Mouse (Mus musculus): ENCODE measurements around the gene Tpst1.
A peak's percentile ranks its signal among the peaks of the same experiment; 100 is the strongest.

Tpst1 gene

DNA sequence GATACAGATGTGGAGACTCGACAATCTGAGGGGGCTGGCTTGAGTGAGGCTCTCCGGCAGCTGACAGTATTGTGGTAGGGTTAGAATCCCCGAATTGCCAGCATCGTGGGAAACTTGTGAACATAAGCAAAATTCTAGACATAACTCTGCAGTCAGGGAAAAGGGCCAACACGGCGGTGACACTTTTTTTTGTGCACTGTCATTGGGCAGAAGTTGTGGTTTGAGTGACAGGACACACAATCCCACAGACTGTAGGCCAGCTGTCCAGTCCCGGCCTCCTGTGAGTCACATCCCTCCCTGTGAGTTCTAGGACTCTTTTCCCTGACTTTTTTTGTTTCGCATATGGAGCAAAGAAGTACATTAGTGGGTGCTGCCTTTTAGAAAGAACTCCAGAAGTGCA lies 72.8 kb downstream of the Tpst1 start:
- DNase-seq, result no peak

DNA sequence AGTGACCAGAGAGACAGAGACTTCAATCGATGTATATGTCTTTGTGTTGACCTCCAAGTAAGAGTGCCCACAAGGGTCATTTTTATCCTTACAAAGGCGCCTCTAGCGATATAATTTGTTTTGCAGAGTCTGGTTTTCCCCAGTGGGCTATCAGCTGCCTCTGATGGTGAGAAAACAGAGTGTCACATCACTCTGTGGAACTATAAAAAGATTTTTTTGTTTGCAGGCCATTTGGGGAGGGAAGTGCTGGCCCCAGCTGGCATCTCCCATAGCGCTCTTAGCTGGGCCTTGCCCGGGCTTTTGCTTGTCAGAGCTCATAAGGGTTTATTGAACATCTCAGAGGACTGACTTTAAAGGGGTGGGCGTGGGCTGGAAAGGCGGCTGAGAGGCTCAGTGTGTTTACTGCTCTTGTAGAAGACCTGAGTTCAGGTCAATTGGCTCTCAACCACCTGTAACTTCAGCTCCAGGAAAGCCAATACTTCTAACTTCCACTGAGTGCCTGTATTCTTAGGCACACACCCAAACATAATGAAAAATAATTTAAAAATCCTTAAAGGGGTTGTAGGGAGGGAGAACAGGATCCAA lies 76.7 kb downstream of the Tpst1 start:
- no peak for DNase-seq

DNA sequence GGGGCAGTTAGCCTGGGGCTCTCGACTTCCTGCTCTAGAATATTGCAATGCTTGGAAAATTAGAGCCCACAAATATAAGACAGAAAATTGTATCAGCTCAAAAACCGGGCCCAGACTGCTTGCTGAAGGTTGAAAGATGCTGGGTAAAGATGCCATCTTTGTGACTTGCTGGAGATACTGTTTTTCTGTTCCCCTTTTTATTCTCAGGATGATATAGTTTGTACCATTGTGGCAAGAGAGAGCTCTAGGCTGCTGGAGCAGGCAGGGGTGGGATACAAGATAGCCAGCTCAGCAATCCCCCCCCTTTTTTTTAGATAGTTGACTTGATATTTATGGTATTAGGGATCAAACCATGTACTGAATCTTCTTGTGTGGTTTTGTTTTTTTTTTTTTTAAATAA lies 81.2 kb downstream of the Tpst1 start:
- no peak for DNase-seq

DNA sequence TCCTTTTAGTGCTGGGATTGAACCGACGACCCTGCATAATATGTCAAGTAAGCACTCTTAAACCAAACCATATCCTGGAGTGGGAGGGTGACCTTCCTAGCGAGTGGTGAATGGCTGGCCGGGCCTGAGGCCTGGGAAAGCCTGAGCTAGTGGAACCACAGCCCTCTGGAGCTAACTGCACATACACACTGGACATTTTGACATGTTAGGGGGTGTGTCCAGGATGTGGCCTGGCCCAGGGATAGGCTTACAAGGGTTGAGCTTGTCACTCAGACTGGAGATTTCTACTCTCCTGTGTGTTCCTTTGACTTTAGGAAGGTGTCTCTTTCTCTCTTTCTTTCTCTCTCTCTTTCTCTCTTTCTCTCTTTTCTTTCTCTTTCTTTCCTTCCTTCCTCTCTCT lies 85.4 kb downstream of the Tpst1 start:
- no peak for DNase-seq

DNA sequence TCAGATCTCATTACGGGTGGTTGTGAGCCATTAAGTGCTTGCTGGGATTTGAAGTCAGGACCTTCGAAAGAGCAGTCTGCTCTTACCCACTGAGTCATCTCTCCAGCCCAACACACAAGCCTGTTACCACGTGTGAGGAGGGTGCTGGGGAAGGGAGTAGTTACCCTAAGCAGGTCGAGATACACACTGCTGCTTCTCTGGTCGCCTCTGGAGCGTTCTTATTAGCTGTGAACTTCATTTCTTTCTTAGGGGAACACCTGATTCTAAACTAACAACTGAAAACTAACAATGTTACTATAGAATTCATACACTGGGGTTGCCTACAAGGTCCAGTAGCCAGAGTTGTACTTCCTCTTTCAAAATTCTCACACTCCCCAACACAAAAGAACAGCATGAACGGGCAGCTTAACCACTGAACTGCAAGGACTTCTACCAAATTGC lies 86.7 kb downstream of the Tpst1 start:
- no peak for DNase-seq

DNA sequence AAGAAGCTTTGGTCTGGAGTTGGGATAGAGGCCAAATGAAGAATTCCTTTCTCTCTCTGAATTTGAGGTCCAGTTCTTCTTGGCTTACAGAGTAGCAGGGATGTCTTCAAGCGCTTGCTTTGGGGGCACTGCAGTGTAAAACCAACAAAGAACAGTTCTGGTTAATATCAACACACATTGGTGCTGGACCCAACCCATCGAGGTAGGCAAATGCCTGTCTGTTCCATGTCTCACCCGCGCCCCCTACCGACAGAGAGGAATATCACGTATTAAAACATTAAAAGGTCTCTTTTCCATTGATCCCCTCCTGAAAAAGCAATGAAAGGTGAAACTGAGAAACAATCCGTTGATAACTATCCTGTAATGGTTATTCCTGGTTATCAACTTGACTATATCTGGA lies 90.5 kb downstream of the Tpst1 start:
- peak; percentile 54 for DNase-seq

DNA sequence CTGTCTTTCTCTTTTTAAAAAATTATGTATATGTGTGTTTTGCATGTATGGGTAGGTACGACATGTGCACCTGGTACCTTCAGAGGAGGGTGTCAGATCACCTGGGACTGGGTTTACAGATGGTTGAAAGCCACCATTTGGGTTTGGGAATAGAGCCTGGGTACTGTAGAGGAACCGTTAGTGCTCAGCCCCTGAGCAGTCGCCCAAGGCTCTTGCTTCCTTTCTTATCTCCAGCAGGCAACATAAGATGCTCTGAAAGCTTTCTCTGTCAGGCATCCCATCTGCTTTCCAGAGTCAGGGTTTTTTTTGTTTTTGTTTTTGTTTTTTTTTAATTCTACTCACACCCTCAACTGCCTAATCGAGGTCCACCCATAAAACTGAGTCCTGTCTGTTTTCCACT lies 92.1 kb downstream of the Tpst1 start:
- no peak for DNase-seq

DNA sequence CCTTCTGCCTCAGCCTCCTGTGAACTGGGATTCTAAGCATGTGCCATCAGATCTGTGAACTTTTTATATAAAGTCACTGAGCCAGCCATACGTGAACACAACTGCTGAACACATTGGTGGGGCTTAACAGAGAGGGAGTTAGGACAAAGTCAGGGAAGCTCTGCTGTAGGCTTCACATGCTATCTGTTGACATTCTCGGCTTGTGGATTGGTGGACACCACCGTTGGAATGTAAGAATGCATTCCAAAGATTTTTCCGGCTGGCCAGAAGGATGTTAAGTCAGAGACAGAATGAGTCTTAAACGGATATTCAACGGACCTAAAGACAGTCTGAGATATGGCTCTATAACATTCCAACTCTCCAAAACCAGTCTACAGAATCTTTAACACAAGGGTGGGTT lies 96.0 kb downstream of the Tpst1 start:
- no peak for DNase-seq

DNA sequence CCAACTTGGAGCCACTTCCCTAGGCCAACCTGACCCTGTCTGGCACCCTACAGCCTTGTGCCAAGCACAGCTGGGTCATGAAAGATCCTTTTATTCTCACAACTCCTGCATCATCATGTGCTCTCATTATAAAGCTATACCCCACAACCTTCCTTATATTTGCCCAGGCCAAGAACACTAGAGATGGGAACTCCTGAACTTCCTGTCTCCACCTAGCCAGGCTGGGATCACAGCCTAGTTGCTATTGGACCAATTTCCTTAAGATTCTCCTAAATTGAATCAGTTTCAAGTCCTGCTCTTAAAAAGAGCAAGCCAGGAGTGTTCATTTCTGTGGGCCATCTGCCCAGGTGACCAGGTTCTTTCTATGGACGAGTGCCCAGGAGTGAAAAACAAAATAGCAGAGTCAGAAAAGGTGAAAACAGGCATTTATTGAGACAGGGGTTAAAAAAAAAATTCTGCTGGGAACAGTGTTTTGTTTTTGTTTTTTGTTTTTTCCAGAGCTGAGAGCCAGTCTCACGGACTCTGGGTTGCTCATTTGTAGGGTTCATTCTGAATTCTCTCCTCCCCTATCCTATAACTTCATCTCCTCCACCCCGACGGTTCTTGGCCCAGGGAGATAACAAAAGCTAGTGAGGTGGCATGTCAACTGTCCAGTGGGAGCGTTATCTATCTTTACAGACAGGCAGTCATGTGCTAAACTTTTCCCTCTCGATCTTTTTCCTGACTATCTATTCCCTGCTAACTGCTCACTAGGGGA lies 97.7 kb downstream of the Tpst1 start:
- DNase-seq, result no peak

DNA sequence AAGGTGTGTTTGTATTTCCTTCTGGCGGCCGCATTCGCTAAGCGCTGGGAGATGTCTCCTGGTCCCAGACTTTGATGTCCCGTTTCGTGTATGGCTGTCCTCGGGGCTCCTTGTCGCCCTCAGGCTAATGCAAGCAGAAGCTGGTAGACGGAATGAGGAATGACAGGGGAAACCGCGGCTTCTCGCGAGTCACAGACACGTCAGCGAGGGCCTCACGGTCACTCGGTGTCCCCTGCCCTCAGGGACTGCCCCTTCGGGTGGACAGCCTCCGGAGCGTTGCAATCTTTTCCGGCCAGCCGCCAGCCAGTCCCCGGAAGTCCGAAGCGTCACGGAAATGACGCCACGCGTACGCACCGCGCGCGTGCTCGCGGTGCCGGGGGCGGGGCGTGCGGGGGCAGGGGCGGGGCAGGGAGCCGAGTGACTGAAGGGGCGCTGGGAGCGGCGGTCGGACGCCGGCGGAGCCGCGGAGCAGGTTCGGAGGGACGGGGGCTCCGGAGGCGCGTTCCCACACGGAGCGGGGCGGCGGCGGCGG lies 98.4 kb downstream of the Tpst1 start, which contains the start of gene Rabgef1:
Gene Rabgef1 (plus strand): TSS at position 376 of the 532 bp plus-strand sequence.
- DNase-seq, result peak; percentile 94

DNA sequence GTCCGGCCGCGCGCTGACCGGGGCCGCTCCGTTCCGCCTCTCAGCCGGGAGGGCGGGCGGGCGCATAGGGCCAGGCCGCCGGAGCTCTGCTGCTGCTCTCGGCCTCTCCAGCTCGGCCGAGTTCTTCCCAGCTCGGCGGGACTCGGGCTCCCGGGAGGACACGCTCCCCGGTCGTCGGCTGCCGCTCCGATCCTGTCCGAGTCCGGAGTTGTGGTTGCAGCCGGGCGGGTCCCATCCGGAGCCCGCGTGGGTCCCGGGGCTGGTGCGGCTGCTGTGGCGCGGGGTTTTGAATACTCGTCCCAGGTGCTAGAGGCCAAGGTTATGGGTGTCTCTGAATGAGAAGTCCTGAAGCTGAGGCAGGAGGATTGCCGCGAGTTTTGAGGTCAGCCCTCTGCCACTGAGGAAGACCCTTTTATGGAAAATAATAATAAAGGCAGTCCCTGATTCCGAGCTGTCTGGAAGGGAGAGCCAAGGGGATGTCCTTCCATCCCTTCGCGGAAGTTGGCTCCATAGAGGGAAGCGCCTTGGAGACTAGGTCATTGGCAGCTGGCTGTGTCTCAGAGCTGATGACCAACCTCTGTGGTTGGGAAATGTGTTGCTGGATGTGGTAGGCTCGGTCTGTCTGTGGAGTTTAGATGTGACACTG lies 99.0 kb downstream of the Tpst1 start:
- DNase-seq, result no peak

DNA sequence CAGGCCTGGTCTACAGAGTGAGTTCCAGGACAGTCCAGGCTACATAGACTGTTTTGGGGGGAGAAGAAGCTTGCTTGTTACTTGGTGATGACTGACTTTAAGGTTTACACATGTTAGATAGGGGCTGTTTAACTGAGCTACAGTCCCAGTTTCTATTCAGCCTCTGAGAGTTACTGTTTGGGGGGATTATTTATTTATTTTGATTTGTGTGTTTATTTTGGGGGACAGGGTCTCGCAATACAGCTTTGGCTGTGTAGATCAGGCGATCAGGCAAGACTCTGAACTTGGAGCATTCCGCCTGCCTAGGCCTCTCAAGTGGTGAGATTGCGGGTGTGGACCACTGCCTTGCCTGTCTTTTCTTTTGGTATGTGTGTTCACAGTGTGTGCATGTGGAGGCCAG lies 99.9 kb downstream of the Tpst1 start:
- DNase-seq, result no peak

DNA sequence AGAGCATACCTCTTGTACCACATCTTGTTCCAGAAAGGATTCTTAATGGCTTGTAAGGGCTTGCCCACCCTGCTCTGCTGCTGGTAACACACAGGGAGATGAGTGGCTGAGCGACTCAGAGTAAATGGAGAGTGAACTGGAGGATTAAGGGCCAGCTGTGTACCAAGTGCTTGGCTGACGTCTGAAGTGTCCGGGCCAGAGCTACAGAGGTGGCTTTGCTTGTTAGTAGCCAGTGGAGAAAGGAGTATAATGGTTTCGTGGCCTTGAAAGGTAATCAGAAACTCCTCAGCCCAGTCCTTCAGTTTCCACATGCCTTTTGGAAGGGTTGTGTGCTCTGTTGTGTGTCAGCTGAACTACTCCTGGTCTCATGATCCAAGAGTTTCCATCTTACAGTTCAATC lies 104.7 kb downstream of the Tpst1 start:
- DNase-seq, result no peak

DNA sequence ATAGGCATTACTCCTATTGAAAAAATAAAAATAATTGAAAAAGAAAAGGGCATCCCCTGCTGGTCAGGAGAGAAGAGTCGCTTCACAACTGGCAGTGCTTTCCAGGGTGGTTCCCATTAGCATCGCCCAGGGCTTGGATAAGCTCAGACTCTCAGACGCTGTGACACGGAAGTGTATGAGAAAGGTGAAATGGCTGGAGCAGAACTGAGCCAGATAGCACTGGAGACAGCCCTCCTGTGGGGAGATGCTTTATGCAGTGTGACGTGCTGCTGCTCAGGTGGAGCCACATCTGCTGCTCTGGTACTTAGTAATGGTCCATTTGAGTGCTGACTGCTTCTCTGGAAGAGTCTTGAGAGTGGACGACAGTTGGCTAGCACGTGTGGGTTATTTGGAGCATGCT lies 107.2 kb downstream of the Tpst1 start:
- DNase-seq, result no peak

DNA sequence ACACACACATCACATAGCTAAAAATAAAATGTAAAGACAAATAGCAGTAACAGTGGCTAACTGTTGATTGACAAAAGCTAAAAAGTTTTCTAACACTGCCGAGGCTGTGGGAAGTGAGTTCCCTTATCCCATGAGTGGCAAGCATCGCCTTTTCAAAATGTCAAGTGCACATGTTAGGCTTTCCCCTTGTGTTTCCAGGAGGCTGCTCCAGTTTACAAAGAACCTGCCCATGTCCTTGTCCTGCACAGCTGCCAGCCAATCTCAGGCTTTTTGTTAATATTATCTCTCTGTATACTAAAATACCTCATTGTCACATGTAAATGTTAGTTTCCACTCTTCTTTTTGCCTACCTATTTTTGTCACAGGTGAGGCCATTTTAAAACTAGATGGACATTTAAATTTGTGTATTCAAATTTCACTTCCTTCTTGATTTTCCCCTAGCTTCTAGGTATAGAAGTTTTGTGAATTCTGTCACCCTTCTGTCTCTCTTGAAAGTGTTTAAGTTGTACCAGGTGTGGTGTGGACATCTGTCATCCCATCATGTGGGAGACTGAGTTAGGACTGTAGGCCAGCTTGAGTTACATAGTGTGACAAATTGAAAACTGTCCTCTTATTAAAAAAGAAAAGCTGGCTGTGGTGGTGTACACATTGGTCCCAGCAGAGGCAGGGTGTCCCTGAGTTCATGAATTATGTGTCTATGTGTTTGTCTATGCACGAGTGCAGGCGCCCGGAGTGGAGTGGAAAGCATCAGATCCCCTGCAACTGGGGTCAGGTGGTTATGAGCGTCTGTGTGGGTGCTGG lies 108.8 kb downstream of the Tpst1 start:
- no peak for DNase-seq

DNA sequence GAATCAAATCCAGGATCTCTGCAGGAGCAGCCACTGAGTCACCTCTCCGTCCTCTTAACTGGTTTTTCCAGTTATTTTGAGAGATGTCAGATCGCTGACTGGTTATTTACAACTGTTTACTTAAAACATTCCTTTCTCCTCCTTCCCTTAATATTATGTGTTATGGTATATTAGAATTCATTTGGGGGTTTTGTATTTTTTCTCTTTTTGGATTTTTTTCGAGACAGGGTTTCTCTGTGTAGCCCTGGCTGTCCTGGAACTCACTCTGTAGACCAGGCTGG lies 109.4 kb downstream of the Tpst1 start:
- no peak for DNase-seq

DNA sequence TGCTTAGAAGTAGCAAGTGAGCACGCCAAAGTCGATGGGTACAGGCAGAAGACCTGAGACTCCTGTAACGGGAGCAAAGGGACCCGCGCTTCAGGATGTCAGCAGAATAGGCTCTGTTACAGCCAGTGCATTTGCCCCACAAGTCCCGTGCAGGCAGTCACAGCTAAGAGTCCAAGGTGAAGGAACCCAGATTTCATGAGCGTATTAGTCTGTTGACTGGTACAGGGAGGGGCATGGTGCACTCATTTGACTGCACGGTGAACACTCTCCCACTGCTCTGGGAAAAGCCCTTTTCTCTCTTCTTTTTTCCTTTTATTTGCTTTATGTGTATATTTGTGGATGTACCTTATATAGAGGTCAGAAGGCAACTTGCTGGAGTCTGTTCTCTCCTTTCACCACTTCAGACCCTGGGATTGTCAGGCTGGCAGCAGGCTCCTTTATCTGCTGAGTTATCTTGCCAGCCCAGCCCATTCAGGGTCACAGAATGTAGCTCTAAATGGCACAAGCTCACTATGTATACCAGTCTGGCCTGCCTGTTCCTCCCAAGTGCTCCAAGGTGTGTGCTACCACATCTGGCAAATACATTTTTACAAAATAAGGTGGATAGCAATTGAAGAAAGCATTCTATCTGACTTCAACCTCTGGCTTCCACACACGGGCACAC lies 111.2 kb downstream of the Tpst1 start:
- DNase-seq, result no peak

DNA sequence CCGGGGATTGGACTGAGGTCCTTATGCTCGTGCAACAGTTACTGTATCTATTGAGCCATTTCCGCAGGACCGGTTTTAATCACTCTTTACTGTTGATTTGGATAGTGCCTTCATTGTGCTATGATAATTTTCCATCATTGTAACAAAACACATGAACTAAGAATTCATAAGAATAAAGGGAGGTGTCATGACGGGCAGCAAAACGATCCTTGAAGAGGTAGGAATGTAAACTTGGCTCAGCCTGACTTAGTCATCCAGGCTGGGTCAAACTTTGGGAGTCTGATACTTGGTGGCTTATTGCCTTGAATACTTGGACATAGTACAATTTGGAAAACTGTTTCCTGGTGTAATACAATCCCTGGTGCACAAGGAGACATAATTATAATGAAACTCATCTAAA lies 112.2 kb downstream of the Tpst1 start:
- DNase-seq, result no peak

Measured in right cerebral cortex, postnatal 25 days (tissue).